19 mouse cellular contexts compared by ENCODE assay signal in genomic region chr9:10575346-10576241, GRCm38 (mm10).
A peak's percentile ranks its signal among the peaks of the same experiment; 100 is the strongest.
DNase-seq lines count a peak whose midpoint lies in the region; ATAC-seq and TF ChIP-seq lines count a peak whose summit lies in the region.
"Had no signal": no experiment of that assay in that cellular context is flagged by ENCODE, and none has a peak within 500 bp of the region (broad histone marks: within the 10 kb centered on the region; RNA-seq: fewer than 3 reads in every experiment).

No protein-coding gene starts in this region.

- 69% methylated on average over 7 of the region's 7 CpGs for WGBS in midbrain, embryonic 15.5 days
- 56% methylated on average over 7 of the region's 7 CpGs for WGBS in midbrain, embryonic 16.5 days
- WGBS in forebrain, embryonic 13.5 days: 34% methylated on average over 7 of the region's 7 CpGs
- WGBS in forebrain, postnatal 0 days: 13% methylated on average over 7 of the region's 7 CpGs

- H3K9ac ChIP-seq in midbrain, embryonic 15.5 days: no peak overlapping the region
- no peak overlapping the region for H3K9ac ChIP-seq in midbrain, embryonic 16.5 days (ENCODE audit: low read depth, low read length)
- H3K9ac ChIP-seq in forebrain, embryonic 13.5 days: no peak overlapping the region
- H3K9ac ChIP-seq in forebrain, postnatal 0 days: no peak overlapping the region
- H3K9ac ChIP-seq: embryonic facial prominence, embryonic 13.5 days had no signal

- H3K4me1 ChIP-seq in midbrain, embryonic 15.5 days: no peaks in the 10 kb centered on the region
- H3K4me1 ChIP-seq in midbrain, embryonic 16.5 days (ENCODE audit: control insufficient read depth, insufficient read depth, low read length): no peaks in the 10 kb centered on the region
- peaks cover 10% of the 10 kb centered on the region; the same call in 1 of the 2 replicates for H3K4me1 ChIP-seq in forebrain, embryonic 13.5 days
- H3K4me1 ChIP-seq in forebrain, postnatal 0 days (ENCODE audit: insufficient read depth): peaks cover 8% of the 10 kb centered on the region; the same call in 1 of the 2 replicates
- H3K4me1 ChIP-seq: embryonic facial prominence, embryonic 13.5 days had no signal

- no peaks in the 10 kb centered on the region for H3K36me3 ChIP-seq in midbrain, embryonic 15.5 days (replicated peaks)
- H3K36me3 ChIP-seq in midbrain, embryonic 16.5 days (ENCODE audit: control insufficient read depth, insufficient read depth, low read length): no peaks in the 10 kb centered on the region
- no peaks in the 10 kb centered on the region for H3K36me3 ChIP-seq in forebrain, embryonic 13.5 days (ENCODE audit: poor library complexity, severe bottlenecking)
- H3K36me3 ChIP-seq in forebrain, postnatal 0 days (ENCODE audit: insufficient read depth): no peaks in the 10 kb centered on the region
- H3K36me3 ChIP-seq: embryonic facial prominence, embryonic 13.5 days had no signal

- no peak overlapping the region for H3K4me3 ChIP-seq in midbrain, embryonic 15.5 days
- H3K4me3 ChIP-seq in midbrain, embryonic 16.5 days (ENCODE audit: low read depth, low read length): no peak overlapping the region
- H3K4me3 ChIP-seq in forebrain, embryonic 13.5 days: no peak overlapping the region
- no peak overlapping the region for H3K4me3 ChIP-seq in forebrain, postnatal 0 days (ENCODE audit: low read depth, low read length)
- H3K4me3 ChIP-seq: embryonic facial prominence, embryonic 13.5 days; heart, adult 2 months had no signal

- TF ChIP-seq CTCF in forebrain, postnatal 0 days (IDR thresholded peaks at IDR 0.05; ENCODE audit: low read depth): no peak

- ATAC-seq in midbrain, embryonic 15.5 days (replicated peaks): 0 out of 2 replicates have a peak, but pooled peaks have one; percentile 45
- ATAC-seq in midbrain, embryonic 16.5 days: no peak
- peak; percentile 92 for ATAC-seq in forebrain, embryonic 13.5 days
- ATAC-seq in forebrain, postnatal 0 days: peak; percentile 63
- ATAC-seq: intestine, embryonic 16.5 days had no signal

- intact Hi-C loops in left cerebral cortex, postnatal 36 days (cut with DNase I): no loop called here
- intact Hi-C loops in heart, postnatal 25 days (cut with DNase I): no loop called here

- no peak overlapping the region for H3K4me2 ChIP-seq in midbrain, embryonic 15.5 days
- no peak overlapping the region for H3K4me2 ChIP-seq in midbrain, embryonic 16.5 days (ENCODE audit: low read length)
- H3K4me2 ChIP-seq in forebrain, embryonic 13.5 days: peak overlapping the region; percentile 21; the same call in 1 of the 2 replicates
- H3K4me2 ChIP-seq in forebrain, postnatal 0 days (ENCODE audit: low read depth): no peak overlapping the region
- H3K4me2 ChIP-seq: embryonic facial prominence, embryonic 13.5 days; heart, embryonic 11.5 days had no signal

- H3K27me3 ChIP-seq in midbrain, embryonic 15.5 days (replicated peaks): no peaks in the 10 kb centered on the region
- H3K27me3 ChIP-seq in midbrain, embryonic 16.5 days (ENCODE audit: control insufficient read depth, insufficient read depth, low read depth, low read length): no peaks in the 10 kb centered on the region
- H3K27me3 ChIP-seq in forebrain, embryonic 13.5 days: no peaks in the 10 kb centered on the region
- no peaks in the 10 kb centered on the region for H3K27me3 ChIP-seq in forebrain, postnatal 0 days (ENCODE audit: insufficient read depth, low read length)
- H3K27me3 ChIP-seq: embryonic facial prominence, embryonic 13.5 days had no signal

- no peaks in the 10 kb centered on the region for H3K9me3 ChIP-seq in midbrain, embryonic 15.5 days
- H3K9me3 ChIP-seq in midbrain, embryonic 16.5 days (replicated peaks; ENCODE audit: control insufficient read depth, low read length, poor library complexity, severe bottlenecking): no peaks in the 10 kb centered on the region
- no peaks in the 10 kb centered on the region for H3K9me3 ChIP-seq in forebrain, embryonic 13.5 days (replicated peaks)
- H3K9me3 ChIP-seq in forebrain, postnatal 0 days (ENCODE audit: low read length): no peaks in the 10 kb centered on the region
- H3K9me3 ChIP-seq: embryonic facial prominence, embryonic 13.5 days had no signal

- H3K27ac ChIP-seq in midbrain, embryonic 15.5 days: no peak overlapping the region
- H3K27ac ChIP-seq in midbrain, embryonic 16.5 days (ENCODE audit: low read length): no peak overlapping the region
- H3K27ac ChIP-seq in forebrain, embryonic 13.5 days: no peak overlapping the region
- 0 out of 2 replicates have a peak overlapping the region, but pooled peaks have one; percentile 29 for H3K27ac ChIP-seq in forebrain, postnatal 0 days (ENCODE audit: low read depth, low read length)
- H3K27ac ChIP-seq: embryonic facial prominence, embryonic 13.5 days; heart, adult 2 months had no signal

- DNase-seq in layer of hippocampus, adult 11-12 months (ENCODE audit: low spot score): peak; percentile 4
- DNase-seq in layer of hippocampus, postnatal 10 days (ENCODE audit: low spot score in 2 of 2): no peak
- peak; percentile 7 for DNase-seq in forebrain, postnatal 0 days
- no peak for DNase-seq in left cerebral cortex, postnatal 36 days (ENCODE audit: low spot score in 2 of 2)
- DNase-seq in heart, postnatal 25 days (ENCODE audit: low spot score): no peak
- DNase-seq: adrenal gland, adult 2 months; adrenal gland, postnatal 36 days; cerebellum, adult 18-20 months; cerebellum, adult 9-11 months; cerebellum, postnatal 36 days; gastrocnemius, postnatal 14 days; heart, adult 2 months; heart, postnatal 36 days had no signal

Comparison
In these comparisons a context has a peak if more than half of its experiments do, and no peak if none do; other contexts are left out.
1. DNase-seq: peak in layer of hippocampus, adult 11-12 months (single experiment) and forebrain, postnatal 0 days (single experiment); none in layer of hippocampus, postnatal 10 days (0 of 2), left cerebral cortex, postnatal 36 days (0 of 2) and heart, postnatal 25 days (single experiment).